Mouse (Mus musculus): Measurements from ENCODE around the gene Sspn. TPM values are rescaled to one million over a fixed set of nuclear protein-coding genes. Genes with fewer than 3 reads are reported as not detected.

Sspn gene
- polyA plus RNA-seq, 1 experiment from 2014 or later, result 0.93 TPM

- Histone ChIP-seq H3K9ac (no peak overlapping the region), H3K27me3 (no peaks in the 10 kb centered on the region), H3K27ac (replicated peaks) (no peak overlapping the region), H3K36me3 (replicated peaks) (no peaks in the 10 kb centered on the region), H3K9me3 (replicated peaks) (no peaks in the 10 kb centered on the region), H3K4me3 (replicated peaks) (no peak overlapping the region), H3K4me1 (replicated peaks) (no peaks in the 10 kb centered on the region), H3K4me2 (no peak overlapping the region)
- 52% methylated on average over 5 of the region's 5 CpGs for WGBS (ENCODE audit: insufficient replicate concordance)
- no peak for ATAC-seq (ENCODE audit: insufficient read depth)
Measured at GRCm38 (mm10) chr6:145958070-145958469, 26.6 kb downstream of the Sspn start.

- Histone ChIP-seq H3K4me1 (replicated peaks) (no peaks in the 10 kb centered on the region), H3K9me3 (replicated peaks) (no peaks in the 10 kb centered on the region), H3K4me3 (replicated peaks) (no peak overlapping the region), H3K27ac (replicated peaks) (no peak overlapping the region), H3K9ac (no peak overlapping the region), H3K27me3 (no peaks in the 10 kb centered on the region), H3K36me3 (replicated peaks) (no peaks in the 10 kb centered on the region), H3K4me2 (no peak overlapping the region)
- WGBS (ENCODE audit: insufficient replicate concordance), result 54% methylated on average over 8 of the region's 8 CpGs
- ATAC-seq (ENCODE audit: insufficient read depth), result no peak
Measured at GRCm38 (mm10) chr6:145961047-145961446, 29.6 kb downstream of the Sspn start.

- H3K9me3 ChIP-seq (replicated peaks), result no peaks in the 10 kb centered on the region
Measured at GRCm38 (mm10) chr6:145963966-145964365, 32.5 kb downstream of the Sspn start.

GRCm38 (mm10) chr6:145967693-145968092 lies 36.3 kb downstream of the Sspn start:
- H3K9ac ChIP-seq, result no peak overlapping the region
- no peak overlapping the region for H3K4me3 ChIP-seq (replicated peaks)
- no peaks in the 10 kb centered on the region for H3K4me1 ChIP-seq (replicated peaks)
- H3K9me3 ChIP-seq (replicated peaks), result no peaks in the 10 kb centered on the region
- WGBS (ENCODE audit: insufficient replicate concordance), result 50% methylated on average over 8 of the region's 8 CpGs
- no peaks in the 10 kb centered on the region for H3K36me3 ChIP-seq (replicated peaks)
- H3K4me2 ChIP-seq, result no peak overlapping the region
- no peak overlapping the region for H3K27ac ChIP-seq (replicated peaks)
- no peak for ATAC-seq (ENCODE audit: insufficient read depth)
- no peaks in the 10 kb centered on the region for H3K27me3 ChIP-seq

More at GRCm38 (mm10) chr6:145963966-145964365, 32.5 kb downstream of the Sspn start:
- Histone ChIP-seq H3K27me3 (no peaks in the 10 kb centered on the region), H3K27ac (replicated peaks) (no peak overlapping the region), H3K36me3 (replicated peaks) (no peaks in the 10 kb centered on the region), H3K4me1 (replicated peaks) (no peaks in the 10 kb centered on the region), H3K4me3 (replicated peaks) (no peak overlapping the region), H3K4me2 (no peak overlapping the region), H3K9ac (no peak overlapping the region)
- WGBS (ENCODE audit: insufficient replicate concordance), result 71% methylated on average over 13 of the region's 13 CpGs
- ATAC-seq (ENCODE audit: insufficient read depth), result no peak

- Histone ChIP-seq H3K27ac (replicated peaks) (no peak overlapping the region), H3K27me3 (no peaks in the 10 kb centered on the region), H3K4me2 (no peak overlapping the region), H3K36me3 (replicated peaks) (no peaks in the 10 kb centered on the region), H3K4me3 (replicated peaks) (no peak overlapping the region), H3K9ac (no peak overlapping the region), H3K4me1 (replicated peaks) (no peaks in the 10 kb centered on the region), H3K9me3 (replicated peaks) (no peaks in the 10 kb centered on the region)
- ATAC-seq (ENCODE audit: insufficient read depth), result no peak
- 58% methylated on average over 7 of the region's 7 CpGs for WGBS (ENCODE audit: insufficient replicate concordance)
Measured at GRCm38 (mm10) chr6:145968301-145968818, 36.9 kb downstream of the Sspn start.

- H3K27ac ChIP-seq (replicated peaks), result no peak overlapping the region
- no peak overlapping the region for H3K4me2 ChIP-seq
- H3K9me3 ChIP-seq (replicated peaks), result no peaks in the 10 kb centered on the region
- H3K4me1 ChIP-seq (replicated peaks), result no peaks in the 10 kb centered on the region
- no peak overlapping the region for H3K4me3 ChIP-seq (replicated peaks)
- no peaks in the 10 kb centered on the region for H3K27me3 ChIP-seq
- no peak overlapping the region for H3K9ac ChIP-seq
- ATAC-seq (ENCODE audit: insufficient read depth), result no peak
- H3K36me3 ChIP-seq (replicated peaks), result no peaks in the 10 kb centered on the region
- WGBS (ENCODE audit: insufficient replicate concordance), result 55% methylated on average over 10 of the region's 10 CpGs
Measured at GRCm38 (mm10) chr6:145968821-145969220, 37.4 kb downstream of the Sspn start.

GRCm38 (mm10) chr6:145969572-145969971 lies 38.1 kb downstream of the Sspn start:
- Histone ChIP-seq H3K9me3 (replicated peaks) (no peaks in the 10 kb centered on the region), H3K4me3 (replicated peaks) (no peak overlapping the region), H3K27me3 (no peaks in the 10 kb centered on the region), H3K27ac (replicated peaks) (no peak overlapping the region), H3K4me1 (replicated peaks) (no peaks in the 10 kb centered on the region), H3K9ac (no peak overlapping the region), H3K4me2 (no peak overlapping the region), H3K36me3 (replicated peaks) (no peaks in the 10 kb centered on the region)
- 51% methylated on average over 5 of the region's 5 CpGs for WGBS (ENCODE audit: insufficient replicate concordance)
- no peak for ATAC-seq (ENCODE audit: insufficient read depth)

- H3K4me1 ChIP-seq (replicated peaks), result no peaks in the 10 kb centered on the region
- H3K27me3 ChIP-seq, result no peaks in the 10 kb centered on the region
- WGBS (ENCODE audit: insufficient replicate concordance), result 58% methylated on average over 4 of the region's 4 CpGs
- H3K9ac ChIP-seq, result no peak overlapping the region
- no peak overlapping the region for H3K4me2 ChIP-seq
- H3K36me3 ChIP-seq (replicated peaks), result no peaks in the 10 kb centered on the region
- no peak overlapping the region for H3K27ac ChIP-seq (replicated peaks)
- H3K9me3 ChIP-seq (replicated peaks), result no peaks in the 10 kb centered on the region
- no peak overlapping the region for H3K4me3 ChIP-seq (replicated peaks)
- no peak for ATAC-seq (ENCODE audit: insufficient read depth)
Measured at GRCm38 (mm10) chr6:145972107-145972506, 40.7 kb downstream of the Sspn start.

GRCm38 (mm10) chr6:145972836-145973235 lies 41.4 kb downstream of the Sspn start:
- no peak for ATAC-seq (ENCODE audit: insufficient read depth)
- Histone ChIP-seq H3K4me3 (replicated peaks) (no peak overlapping the region), H3K36me3 (replicated peaks) (no peaks in the 10 kb centered on the region), H3K27ac (replicated peaks) (no peak overlapping the region), H3K9ac (no peak overlapping the region), H3K27me3 (no peaks in the 10 kb centered on the region), H3K4me1 (replicated peaks) (no peaks in the 10 kb centered on the region), H3K4me2 (no peak overlapping the region), H3K9me3 (replicated peaks) (no peaks in the 10 kb centered on the region)
- 53% methylated on average over 6 of the region's 6 CpGs for WGBS (ENCODE audit: insufficient replicate concordance)

GRCm38 (mm10) chr6:145973356-145973755 lies 41.9 kb downstream of the Sspn start:
- Histone ChIP-seq H3K36me3 (replicated peaks) (no peaks in the 10 kb centered on the region), H3K27ac (replicated peaks) (no peak overlapping the region), H3K4me1 (replicated peaks) (no peaks in the 10 kb centered on the region), H3K9me3 (replicated peaks) (no peaks in the 10 kb centered on the region), H3K9ac (no peak overlapping the region), H3K27me3 (no peaks in the 10 kb centered on the region), H3K4me3 (replicated peaks) (no peak overlapping the region), H3K4me2 (no peak overlapping the region)
- ATAC-seq (ENCODE audit: insufficient read depth), result no peak
- WGBS (ENCODE audit: insufficient replicate concordance), result 61% methylated on average over 5 of the region's 5 CpGs

- H3K4me1 ChIP-seq (replicated peaks), result no peaks in the 10 kb centered on the region
- 49% methylated on average over 7 of the region's 7 CpGs for WGBS (ENCODE audit: insufficient replicate concordance)
- H3K27me3 ChIP-seq, result no peaks in the 10 kb centered on the region
- ATAC-seq (ENCODE audit: insufficient read depth), result no peak
- no peaks in the 10 kb centered on the region for H3K36me3 ChIP-seq (replicated peaks)
- no peaks in the 10 kb centered on the region for H3K9me3 ChIP-seq (replicated peaks)
- no peak overlapping the region for H3K27ac ChIP-seq (replicated peaks)
- H3K4me3 ChIP-seq (replicated peaks), result no peak overlapping the region
- no peak overlapping the region for H3K4me2 ChIP-seq
- no peak overlapping the region for H3K9ac ChIP-seq
Measured at GRCm38 (mm10) chr6:145974766-145975165, 43.3 kb downstream of the Sspn start.

GRCm38 (mm10) chr6:145977344-145977743 lies 45.9 kb downstream of the Sspn start:
- Histone ChIP-seq H3K4me2 (no peak overlapping the region), H3K9ac (no peak overlapping the region), H3K4me3 (replicated peaks) (no peak overlapping the region), H3K9me3 (replicated peaks) (no peaks in the 10 kb centered on the region), H3K4me1 (replicated peaks) (no peaks in the 10 kb centered on the region), H3K27me3 (no peaks in the 10 kb centered on the region), H3K36me3 (replicated peaks) (no peaks in the 10 kb centered on the region), H3K27ac (replicated peaks) (no peak overlapping the region)
- 58% methylated on average over 3 of the region's 3 CpGs for WGBS (ENCODE audit: insufficient replicate concordance)
- no peak for ATAC-seq (ENCODE audit: insufficient read depth)
